Mouse (Mus musculus): ENCODE data around the gene Rab13.

DNA sequence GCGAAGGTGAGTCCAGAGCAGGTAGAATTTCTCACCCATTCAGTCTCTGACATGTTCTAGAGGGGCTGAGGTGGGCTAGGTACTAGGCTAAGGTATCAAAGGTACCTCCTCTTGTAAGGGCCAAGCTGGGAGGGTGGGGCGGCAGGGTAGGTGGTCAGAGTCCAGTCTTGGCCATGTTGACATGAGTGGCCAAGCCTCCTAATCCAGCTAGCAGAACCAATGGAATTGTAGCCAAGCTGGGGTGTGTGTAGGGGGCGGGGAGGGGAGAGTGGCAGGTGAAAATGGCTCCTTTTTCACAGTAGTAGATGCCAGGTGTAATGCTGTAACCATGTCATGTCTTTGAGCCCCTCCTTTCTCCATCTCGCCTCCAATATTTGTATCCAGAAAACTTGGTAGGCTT lies 45.0 kb downstream of the Rab13 start:
- TF ChIP-seq CTCF (conservative IDR thresholded peaks at IDR 0.05; ENCODE audit: insufficient read depth, insufficient read length, low read depth, low read length) (no peak), POLR2A (IDR thresholded peaks at IDR 0.05; ENCODE audit: low read depth, low read length) (no peak)

Data from kidney, adult 2 months (tissue).